Mouse (Mus musculus) megakaryocyte, adult 5-6 weeks (primary cell): ENCODE results near the gene Gmppa. TPM values are rescaled to one million over a fixed set of nuclear protein-coding genes. Genes with fewer than 3 reads are reported as not detected.

Experiments used
- ATAC-seq: 2 replicates; pipeline ENCODE4 v1.8.0; 2016; ENCODE audit warnings: mild to moderate bottlenecking, inconsistent platforms; ENCODE audit not compliant: poor library complexity, severe bottlenecking
- total RNA-seq, 2 experiments: library from RNA; stranded (forward) in 1 of 2; stranded (reverse) in 1 of 2; fragments of 153-499, 151-499 nt in 1 of 2; fragments of 221-1000, 200-1000 nt in 1 of 2; gene quantifications; 2 replicates each; pipeline versions ENCODE4 v1.2.3 to v1.2.4; 2015 to 2017

The Gmppa gene
- total RNA-seq (2015): 71.8 and 79.4 TPM in 2 replicates
- total RNA-seq (2017): 56.5 and 58.9 TPM in 2 replicates

GRCm38 (mm10) chr1:75435475-75436328 lies at the start of gene Gmppa:
Gene Gmppa (plus strand): TSS chr1:75435930.
- ATAC-seq: peak; percentile 96

- ATAC-seq: no peak
Observed at GRCm38 (mm10) chr1:75386149-75386548, 49.6 kb upstream of the Gmppa start.

DNA sequence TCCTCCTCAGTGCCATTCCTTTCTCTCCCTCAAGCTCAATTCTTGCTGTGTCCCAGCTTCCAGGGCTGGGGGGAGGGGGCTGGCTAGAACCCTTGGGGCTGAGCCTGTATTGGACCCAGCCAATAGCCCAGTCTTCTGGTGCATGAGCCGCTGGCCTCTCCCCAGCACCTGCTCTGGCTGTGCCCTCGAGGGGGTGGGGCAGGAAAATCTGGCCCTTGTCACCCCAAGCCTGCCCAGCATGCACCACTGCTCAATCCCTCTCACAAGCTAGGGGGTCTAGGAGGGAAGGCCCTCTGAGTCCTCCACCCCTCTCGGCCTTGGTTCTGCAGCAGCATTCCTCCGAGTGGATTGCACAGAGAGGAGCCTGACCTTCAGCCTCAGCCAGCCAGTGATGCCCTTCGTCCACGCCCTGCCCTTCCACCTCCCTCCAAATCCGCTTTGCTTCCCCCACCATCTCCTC lies 48.2 kb upstream of the Gmppa start:
- ATAC-seq: no peak

- ATAC-seq: no peak
Observed at GRCm38 (mm10) chr1:75387929-75388897, 47.5 kb upstream of the Gmppa start.

GRCm38 (mm10) chr1:75388898-75389515 lies 46.7 kb upstream of the Gmppa start:
- no peak for ATAC-seq

GRCm38 (mm10) chr1:75393139-75393538 lies 42.6 kb upstream of the Gmppa start:
- no peak for ATAC-seq

DNA sequence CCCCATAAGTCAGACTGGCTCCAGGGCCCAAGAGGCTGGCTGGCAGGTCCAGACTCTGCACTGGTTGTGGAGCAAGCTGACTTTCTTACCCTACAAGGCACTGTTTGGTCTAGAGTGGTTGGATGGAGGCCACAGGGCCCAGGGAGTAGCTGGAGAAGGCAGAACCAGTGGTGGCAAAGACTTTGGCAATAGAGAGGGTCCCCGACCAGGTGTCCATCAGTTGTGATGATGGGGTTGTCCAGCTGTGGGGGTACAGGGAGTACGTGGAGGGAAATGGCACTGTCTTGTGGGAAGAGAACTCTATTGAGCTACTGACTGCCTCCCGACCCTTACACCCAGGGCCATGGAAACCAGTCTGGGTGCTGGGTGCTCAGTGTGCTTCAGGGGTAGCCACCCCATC lies 41.9 kb upstream of the Gmppa start:
- ATAC-seq: no peak

GRCm38 (mm10) chr1:75398761-75399402 lies 36.8 kb upstream of the Gmppa start:
- peak; percentile 64 for ATAC-seq

GRCm38 (mm10) chr1:75399755-75400492 lies 35.8 kb upstream of the Gmppa start:
- ATAC-seq: no peak

- ATAC-seq: no peak
Observed at GRCm38 (mm10) chr1:75400493-75401115, 35.1 kb upstream of the Gmppa start.

- ATAC-seq: no peak
Observed at GRCm38 (mm10) chr1:75405547-75405946, 30.2 kb upstream of the Gmppa start.

DNA sequence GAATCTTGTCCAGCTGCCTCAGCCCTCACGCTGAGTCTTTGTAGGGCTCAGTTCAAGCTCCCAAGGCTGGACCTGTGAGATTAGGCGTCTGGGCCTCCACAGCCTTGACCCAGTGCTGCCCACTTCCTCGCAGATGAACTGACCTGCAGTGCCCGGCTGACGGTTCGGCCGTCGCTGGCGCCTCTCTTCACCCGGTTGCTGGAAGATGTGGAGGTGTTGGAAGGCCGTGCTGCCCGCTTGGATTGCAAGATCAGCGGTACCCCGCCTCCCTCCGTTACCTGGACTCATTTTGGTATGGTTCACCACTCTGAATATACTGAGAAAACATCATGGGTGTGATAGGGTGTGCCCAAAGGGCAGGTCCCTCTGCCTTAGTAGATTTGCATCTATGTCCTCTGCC lies 29.6 kb upstream of the Gmppa start:
- ATAC-seq: no peak

- ATAC-seq: no peak
Observed at GRCm38 (mm10) chr1:75407056-75407455, 28.7 kb upstream of the Gmppa start.

DNA sequence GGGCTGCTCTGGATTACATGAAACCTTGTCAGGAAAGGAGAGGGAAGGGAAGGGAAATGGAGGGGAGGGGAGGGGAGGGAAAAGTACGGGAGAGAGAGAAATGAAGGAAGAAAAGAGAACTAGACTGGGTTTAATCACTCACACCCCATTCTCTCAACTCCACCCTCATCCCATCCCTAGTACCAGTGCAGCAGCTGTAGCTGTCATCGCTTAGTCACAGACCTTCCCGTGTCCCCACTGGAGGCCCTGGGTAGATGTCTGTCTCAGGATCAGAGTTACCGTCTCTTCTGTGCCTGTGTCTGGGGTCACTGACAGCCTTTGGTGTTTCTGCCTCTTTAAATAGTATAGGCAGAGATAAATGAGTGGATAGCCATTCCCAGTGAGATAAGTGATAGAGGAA lies 27.5 kb upstream of the Gmppa start:
- no peak for ATAC-seq

- ATAC-seq: no peak
Observed at GRCm38 (mm10) chr1:75409950-75410349, 25.8 kb upstream of the Gmppa start.

GRCm38 (mm10) chr1:75412196-75412595 lies 23.5 kb upstream of the Gmppa start:
- ATAC-seq: no peak

- ATAC-seq: no peak
Observed at GRCm38 (mm10) chr1:75413749-75414148, 22.0 kb upstream of the Gmppa start.

GRCm38 (mm10) chr1:75421794-75422193 lies 13.9 kb upstream of the Gmppa start:
- ATAC-seq: no peak

GRCm38 (mm10) chr1:75422216-75422822 lies 13.4 kb upstream of the Gmppa start:
- ATAC-seq: no peak
